Mouse (Mus musculus) liver, embryonic 14.5 days (tissue): ENCODE data around the gene Aaed1.

Source experiments
- CTCF ChIP-seq: IDR thresholded peaks from 2 replicates; pipeline ENCODE4 v1.5.1; 2016; ENCODE audit warnings: antibody characterized with exemption, low read depth, control low read depth
- EP300 ChIP-seq: IDR thresholded peaks from 2 replicates; pipeline ENCODE4 v1.6.1; 2016; ENCODE audit warnings: antibody characterized with exemption, low read depth

DNA sequence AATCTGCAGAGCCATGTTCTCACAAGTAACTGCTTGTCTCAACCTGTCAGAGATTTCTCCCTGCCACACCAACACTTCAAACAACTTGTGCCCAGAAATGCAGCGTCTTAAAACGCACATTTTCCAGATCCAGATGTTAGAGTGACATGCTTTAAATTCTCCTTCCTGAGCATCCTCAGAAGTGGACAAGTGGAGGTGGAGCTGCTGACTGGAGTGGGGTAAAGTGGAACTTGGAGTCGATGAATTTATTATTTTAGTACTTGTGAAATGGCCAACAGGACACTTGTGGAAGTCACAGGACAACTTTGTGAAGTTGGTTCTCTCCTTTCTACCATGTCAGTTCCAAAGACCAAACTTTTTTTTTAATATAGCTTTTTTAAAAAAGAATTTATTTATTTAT is 86.8 kb downstream of the Aaed1 start:
- TF ChIP-seq CTCF, result no peak
- no peak for TF ChIP-seq EP300
